Mouse (Mus musculus) common myeloid progenitor, adult 5-6 weeks (primary cell): ENCODE measurements around the gene Tspan17. TPM values are rescaled to one million over a fixed set of nuclear protein-coding genes. Genes with fewer than 3 reads are reported as not detected.

Experiments
- ATAC-seq: replicated peaks from 2 replicates; pipeline ENCODE4 v1.8.0; 2016; ENCODE audit warnings: low read depth, mild to moderate bottlenecking, moderate TSS enrichment, inconsistent platforms; ENCODE audit not compliant: poor library complexity, severe bottlenecking
- total RNA-seq: library from RNA; stranded (forward); fragments of 200-1000, 187-1606 nt; gene quantifications from 2 replicates; pipeline ENCODE4 v1.2.3, GENCODE M21; 2017

The Tspan17 gene
- total RNA-seq, 1 experiment from 2014 or later, result 0.82 TPM

- no peak for ATAC-seq
Observed at GRCm38 (mm10) chr13:54800206-54800605, 11.0 kb downstream of the Tspan17 start.

- no peak for ATAC-seq
Observed at GRCm38 (mm10) chr13:54803010-54803409, 13.8 kb downstream of the Tspan17 start.

- no peak for ATAC-seq
Observed at GRCm38 (mm10) chr13:54805134-54805838, 16.1 kb downstream of the Tspan17 start.

- no peak for ATAC-seq
Observed at GRCm38 (mm10) chr13:54806434-54806976, 17.3 kb downstream of the Tspan17 start.

- ATAC-seq, result no peak
Observed at GRCm38 (mm10) chr13:54808067-54808466, 18.9 kb downstream of the Tspan17 start.

GRCm38 (mm10) chr13:54811476-54811875, 22.3 kb downstream of the Tspan17 start:
- ATAC-seq, result no peak

- ATAC-seq, result no peak
Observed at GRCm38 (mm10) chr13:54813381-54813780, 24.2 kb downstream of the Tspan17 start.

- 0 out of 2 replicates have a peak, but pooled peaks have one; percentile 18 for ATAC-seq
Observed at GRCm38 (mm10) chr13:54818399-54819254, 29.4 kb downstream of the Tspan17 start.

GRCm38 (mm10) chr13:54821106-54821505, 31.9 kb downstream of the Tspan17 start:
- ATAC-seq, result no peak

GRCm38 (mm10) chr13:54821931-54822330, 32.8 kb downstream of the Tspan17 start:
- ATAC-seq, result peak; percentile 29; the same call in 1 of the 2 replicates

GRCm38 (mm10) chr13:54824111-54824931, 35.1 kb downstream of the Tspan17 start:
- ATAC-seq, result no peak

- no peak for ATAC-seq
Observed at GRCm38 (mm10) chr13:54827992-54828391, 38.8 kb downstream of the Tspan17 start.

GRCm38 (mm10) chr13:54828508-54828907, 39.3 kb downstream of the Tspan17 start:
- no peak for ATAC-seq

- ATAC-seq, result no peak
Observed at GRCm38 (mm10) chr13:54829450-54829849, 40.3 kb downstream of the Tspan17 start.

- ATAC-seq, result no peak
Observed at GRCm38 (mm10) chr13:54836351-54837030, 47.3 kb downstream of the Tspan17 start.

- ATAC-seq, result no peak
Observed at GRCm38 (mm10) chr13:54837061-54837460, 47.9 kb downstream of the Tspan17 start.

GRCm38 (mm10) chr13:54837471-54837889, 48.3 kb downstream of the Tspan17 start:
- ATAC-seq, result no peak

GRCm38 (mm10) chr13:54838540-54838939, 49.4 kb downstream of the Tspan17 start:
- ATAC-seq, result 0 out of 2 replicates have a peak, but pooled peaks have one; percentile 22

GRCm38 (mm10) chr13:54839211-54839610, 50.0 kb downstream of the Tspan17 start:
- ATAC-seq, result no peak
